Comparison of ENCODE assay signal across 31 mouse cellular contexts in the genomic region with DNA sequence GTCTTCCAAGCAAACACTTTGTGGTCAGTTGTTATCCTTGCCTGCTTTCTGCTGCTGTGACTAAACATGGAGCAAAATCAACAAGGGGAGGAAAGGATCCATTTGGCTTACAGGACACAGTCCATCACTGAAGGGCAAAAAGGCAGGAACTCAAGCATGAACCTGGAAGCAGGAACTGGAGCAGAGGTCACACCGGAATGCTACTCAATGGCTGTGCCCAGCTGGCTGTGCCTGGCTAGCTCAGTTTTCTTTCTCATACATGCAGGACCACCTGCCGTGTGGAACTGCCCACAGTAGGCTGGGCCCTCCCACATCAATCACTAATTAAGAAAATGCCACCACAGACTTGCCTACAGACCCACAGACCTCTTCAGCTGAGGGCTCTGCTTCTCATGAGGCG. TPM values are rescaled to one million over a fixed set of nuclear protein-coding genes. Genes with fewer than 3 reads are reported as not detected.
A peak's percentile ranks its signal among the peaks of the same experiment; 100 is the strongest.
DNase-seq lines count a peak whose midpoint lies in the region; ATAC-seq and TF ChIP-seq lines count a peak whose summit lies in the region.
"Had no signal": no experiment of that assay in that cellular context is flagged by ENCODE, and none has a peak within 500 bp of the region (broad histone marks: within the 10 kb centered on the region; RNA-seq: fewer than 3 reads in every experiment).

No protein-coding gene starts in this region.

- H3K9ac ChIP-seq in liver, adult 2 months (ENCODE audit: low read depth, low read length) = no peak overlapping the region
- H3K9ac ChIP-seq in liver, embryonic 12.5 days = no peak overlapping the region
- H3K9ac ChIP-seq in kidney, embryonic 15.5 days = no peak overlapping the region
- H3K9ac ChIP-seq: forebrain, embryonic 13.5 days; heart, embryonic 15.5 days; hindbrain, embryonic 12.5 days; limb, embryonic 15.5 days had no signal

- no peak for TF ChIP-seq CTCF in liver, adult 2 months (IDR thresholded peaks at IDR 0.05; ENCODE audit: low read depth, low read length)
- no peak for TF ChIP-seq CTCF in thymus, adult 2 months (IDR thresholded peaks at IDR 0.05; ENCODE audit: borderline replicate concordance, control insufficient read depth, extremely low read depth, insufficient read depth, low read length, poor library complexity)

- WGBS in liver, adult 2 months = 53% methylated on average over 3 of the region's 3 CpGs
- WGBS in liver, embryonic 12.5 days (ENCODE audit: insufficient replicate concordance) = 71% methylated on average over 3 of the region's 3 CpGs
- WGBS in kidney, embryonic 15.5 days = 25% methylated on average over 3 of the region's 3 CpGs
- 53% methylated on average over 3 of the region's 3 CpGs for WGBS in thymus, adult 2 months

- no peak overlapping the region for H3K4me3 ChIP-seq in liver, adult 2 months (ENCODE audit: insufficient read depth, low read depth, low read length)
- no peak overlapping the region for H3K4me3 ChIP-seq in liver, embryonic 12.5 days
- no peak overlapping the region for H3K4me3 ChIP-seq in kidney, embryonic 15.5 days (replicated peaks)
- no peak overlapping the region for H3K4me3 ChIP-seq in thymus, adult 2 months (ENCODE audit: control insufficient read depth, insufficient read depth, low read length)
- H3K4me3 ChIP-seq: forebrain, embryonic 13.5 days; heart, embryonic 10.5 days; heart, embryonic 15.5 days; hindbrain, embryonic 12.5 days; limb, embryonic 10.5 days; limb, embryonic 15.5 days had no signal

- no peaks in the 10 kb centered on the region for H3K79me2 ChIP-seq in liver, adult 2 months (ENCODE audit: control insufficient read depth, insufficient read depth, low read length)

- H3K36me3 ChIP-seq in liver, adult 2 months (ENCODE audit: control insufficient read depth, insufficient read depth, low read length) = no peaks in the 10 kb centered on the region
- H3K36me3 ChIP-seq in liver, embryonic 12.5 days = no peaks in the 10 kb centered on the region
- H3K36me3 ChIP-seq in kidney, embryonic 15.5 days = no peaks in the 10 kb centered on the region
- no peaks in the 10 kb centered on the region for H3K36me3 ChIP-seq in thymus, adult 2 months (ENCODE audit: control insufficient read depth, insufficient read depth, low read length)
- H3K36me3 ChIP-seq: heart, embryonic 10.5 days; heart, embryonic 15.5 days; limb, embryonic 10.5 days; limb, embryonic 15.5 days had no signal

- no peak for TF ChIP-seq POLR2A in liver, adult 2 months (IDR thresholded peaks at IDR 0.05; ENCODE audit: extremely low read depth, insufficient read depth, low read length)
- no peak for TF ChIP-seq POLR2A in thymus, adult 2 months (IDR thresholded peaks at IDR 0.05; ENCODE audit: control insufficient read depth, extremely low read depth, insufficient read depth, low read length, poor library complexity)

- DNase-seq in liver, adult 2 months (ENCODE audit: extremely low read depth, low read depth, low spot score) = peak; percentile 74
- DNase-seq in kidney, adult 18-20 months = peak; percentile 38
- DNase-seq in kidney, postnatal 25 days = peak; percentile 55 to 80
- no peak for DNase-seq in yolk sac, embryonic 10.5 days (ENCODE audit: low spot score)
- DNase-seq in thymus, adult 2 months = no peak
- DNase-seq: adrenal gland, postnatal 14 days; cerebellum, adult 11-12 months; cerebellum, adult 9-11 months; gastrocnemius, postnatal 25 days; heart, adult 11 months; layer of hippocampus, postnatal 36 days; midbrain, embryonic 14.5 days; right cerebral cortex, adult 18-20 months; spleen, adult 18-20 months; thymus, postnatal 36 days had no signal

- H3K4me2 ChIP-seq in liver, embryonic 12.5 days = no peak overlapping the region
- H3K4me2 ChIP-seq in kidney, embryonic 15.5 days = no peak overlapping the region
- H3K4me2 ChIP-seq: forebrain, embryonic 13.5 days; heart, embryonic 15.5 days; hindbrain, embryonic 12.5 days; limb, embryonic 15.5 days had no signal

- H3K27me3 ChIP-seq in liver, adult 2 months (ENCODE audit: control insufficient read depth, insufficient read depth, low read length) = no peaks in the 10 kb centered on the region
- no peaks in the 10 kb centered on the region for H3K27me3 ChIP-seq in liver, embryonic 12.5 days (replicated peaks)
- no peaks in the 10 kb centered on the region for H3K27me3 ChIP-seq in kidney, embryonic 15.5 days
- no peaks in the 10 kb centered on the region for H3K27me3 ChIP-seq in thymus, adult 2 months (ENCODE audit: control insufficient read depth, insufficient read depth, low read length)
- H3K27me3 ChIP-seq: forebrain, embryonic 13.5 days; heart, embryonic 15.5 days; hindbrain, embryonic 12.5 days; limb, embryonic 15.5 days had no signal

- H3K27ac ChIP-seq in liver, adult 2 months (replicated peaks; ENCODE audit: insufficient read depth, low read depth, low read length) = no peak overlapping the region
- no peak overlapping the region for H3K27ac ChIP-seq in liver, embryonic 12.5 days
- H3K27ac ChIP-seq in kidney, embryonic 15.5 days = peak overlapping the region; percentile 22
- no peak overlapping the region for H3K27ac ChIP-seq in thymus, adult 2 months (ENCODE audit: control insufficient read depth, insufficient read depth, low read length)
- H3K27ac ChIP-seq: forebrain, embryonic 13.5 days; heart, embryonic 10.5 days; heart, embryonic 15.5 days; hindbrain, embryonic 12.5 days; limb, embryonic 10.5 days; limb, embryonic 15.5 days; macrophage had no signal

- H3K4me1 ChIP-seq in liver, adult 2 months (ENCODE audit: control insufficient read depth, insufficient read depth, low read length) = no peaks in the 10 kb centered on the region
- H3K4me1 ChIP-seq in liver, embryonic 12.5 days = no peaks in the 10 kb centered on the region
- H3K4me1 ChIP-seq in kidney, embryonic 15.5 days = 0 out of 2 replicates have a peak, but pooled peaks cover 5% of the 10 kb centered on the region
- H3K4me1 ChIP-seq in thymus, adult 2 months (replicated peaks; ENCODE audit: control insufficient read depth, insufficient read depth, low read length) = no peaks in the 10 kb centered on the region
- H3K4me1 ChIP-seq: forebrain, embryonic 13.5 days; heart, embryonic 10.5 days; heart, embryonic 15.5 days; limb, embryonic 15.5 days had no signal

- ATAC-seq in liver, embryonic 12.5 days = no peak
- ATAC-seq in kidney, embryonic 15.5 days (replicated peaks; ENCODE audit: low FRiP score) = peak; percentile 91
- no peak for ATAC-seq in frontal cortex, adult (ENCODE audit: low TSS enrichment)
- ATAC-seq: forebrain, embryonic 13.5 days; intestine, postnatal 0 days had no signal

- H3K9me3 ChIP-seq in liver, embryonic 12.5 days (replicated peaks) = no peaks in the 10 kb centered on the region
- H3K9me3 ChIP-seq in kidney, embryonic 15.5 days (replicated peaks) = 0 out of 2 replicates have a peak, but pooled peaks cover 4% of the 10 kb centered on the region
- H3K9me3 ChIP-seq: forebrain, embryonic 13.5 days; heart, embryonic 10.5 days; heart, embryonic 15.5 days; limb, embryonic 10.5 days; limb, embryonic 15.5 days had no signal

RNA-seq across cellular contexts. Expression of a gene that starts 26.1 kb away (rescaled TPM):
- total RNA-seq in liver, adult 2 months (2014; rRNA removed) = 5.4 and 5.9 TPM in 2 replicates
- 1.8 and 3.0 TPM in 2 replicates for polyA plus RNA-seq in liver, adult 2 months (2012; rRNA removed)
- polyA plus RNA-seq in liver, embryonic 12.5 days (2016; fragmentation: Nextera tagmentation; extraction: Ambion mirVana) = 1.4 and 1.9 TPM in 2 replicates
- polyA plus RNA-seq in kidney, embryonic 15.5 days (2015; fragmentation: Nextera tagmentation; extraction: Ambion mirVana) = 6.6 and 6.8 TPM in 2 replicates
- 3.4 and 3.7 TPM in 2 replicates for polyA plus RNA-seq in thymus, adult 2 months (2012; rRNA removed)
- total RNA-seq: gastrocnemius, adult 18-20 months; MEL had no signal
- polyA plus RNA-seq: macrophage had no signal

RNA-seq across cellular contexts. Expression of a gene that starts 33.0 kb away (rescaled TPM):
- total RNA-seq in liver, adult 2 months (2014; rRNA removed) = 17.8 and 19.9 TPM in 2 replicates
- polyA plus RNA-seq in liver, adult 2 months (2012; rRNA removed) = 26.4 and 26.8 TPM in 2 replicates
- polyA plus RNA-seq in liver, embryonic 12.5 days (2016; fragmentation: Nextera tagmentation; extraction: Ambion mirVana) = 20.2 and 20.9 TPM in 2 replicates
- 41.6 and 44.1 TPM in 2 replicates for polyA plus RNA-seq in kidney, embryonic 15.5 days (2015; fragmentation: Nextera tagmentation; extraction: Ambion mirVana)
- 20.1 and 21.8 TPM in 2 replicates for polyA plus RNA-seq in thymus, adult 2 months (2012; rRNA removed)

RNA-seq across cellular contexts. Expression of a gene that starts 33.4 kb away (rescaled TPM):
- total RNA-seq in liver, adult 2 months (2014; rRNA removed) = 0.20 and 0.28 TPM in 2 replicates
- 0.10 and 0.15 TPM in 2 replicates for polyA plus RNA-seq in liver, adult 2 months (2012; rRNA removed)
- 0.16 and 0.23 TPM in 2 replicates for polyA plus RNA-seq in liver, embryonic 12.5 days (2016; fragmentation: Nextera tagmentation; extraction: Ambion mirVana)
- 0.44 and 0.51 TPM in 2 replicates for polyA plus RNA-seq in kidney, embryonic 15.5 days (2015; fragmentation: Nextera tagmentation; extraction: Ambion mirVana)
- 0.35 and 0.55 TPM in 2 replicates for polyA plus RNA-seq in thymus, adult 2 months (2012; rRNA removed)
- total RNA-seq: gastrocnemius, adult 18-20 months; gastrocnemius, postnatal 25 days; heart, postnatal 25 days; MEL; monocyte, adult 5-6 weeks had no signal
- polyA plus RNA-seq: embryonic facial prominence, embryonic 11.5 days; limb, embryonic 10.5 days; macrophage had no signal

Comparison
In these comparisons a context has a peak if more than half of its experiments do, and no peak if none do; other contexts are left out.
1. DNase-seq: peak in liver, adult 2 months (single experiment), kidney, adult 18-20 months (single experiment) and kidney, postnatal 25 days (2 of 2); none in yolk sac, embryonic 10.5 days (single experiment) and thymus, adult 2 months (single experiment).